Mouse (Mus musculus): ENCODE results near the gene Opn1sw. TPM values are rescaled to one million over a fixed set of nuclear protein-coding genes. Genes with fewer than 3 reads are reported as not detected.

Opn1sw gene
- total RNA-seq (2014; fragmentation: Nextera tagmentation), result not detected in 2 replicates
- total RNA-seq (2017), result 0.27 TPM in 1 of 2 replicates, not detected in the other
- not detected in 2 replicates for polyA plus RNA-seq (2012)

GRCm38 (mm10) chr6:29388052-29388518 is at the start of gene Opn1sw:
Gene Opn1sw (minus strand): TSS chr6:29388468.
- H3K36me3 ChIP-seq (replicated peaks), result no peaks in the 10 kb centered on the region
- DNase-seq (ENCODE audit: low spot score) (peak; percentile 42), ATAC-seq (ENCODE audit: extremely low read depth, insufficient number of reproducible peaks, low FRiP score, poor library complexity, severe bottlenecking) (no peak)
- TF ChIP-seq GATA1 (IDR thresholded peaks at IDR 0.05; ENCODE audit: borderline replicate concordance, low read length), result no peak
- TF ChIP-seq POLR2AphosphoS5 (IDR thresholded peaks at IDR 0.05; ENCODE audit: insufficient replicate concordance, low read depth, low read length), result no peak
- TF ChIP-seq CTCF (IDR thresholded peaks at IDR 0.05; ENCODE audit: low read depth, low read length), result no peak
- no peak for TF ChIP-seq TAL1 (conservative IDR thresholded peaks at IDR 0.05; ENCODE audit: low read depth, low read length)
- no peak for TF ChIP-seq GATA2 (IDR thresholded peaks at IDR 0.05; ENCODE audit: borderline replicate concordance, low read depth, low read length)
- H3K27me3 ChIP-seq (ENCODE audit: insufficient read depth, low read length), result peaks cover 31% of the 10 kb centered on the region
- H3K4me3 ChIP-seq (ENCODE audit: low read depth, low read length), result peak within 1 kb of the TSS; percentile 46; the same call in 1 of the 2 replicates
- H3K9me3 ChIP-seq (replicated peaks), result no peaks in the 10 kb centered on the region
- H3K4me1 ChIP-seq (ENCODE audit: insufficient read depth, low read depth, low read length), result peaks cover 22% of the 10 kb centered on the region

DNA sequence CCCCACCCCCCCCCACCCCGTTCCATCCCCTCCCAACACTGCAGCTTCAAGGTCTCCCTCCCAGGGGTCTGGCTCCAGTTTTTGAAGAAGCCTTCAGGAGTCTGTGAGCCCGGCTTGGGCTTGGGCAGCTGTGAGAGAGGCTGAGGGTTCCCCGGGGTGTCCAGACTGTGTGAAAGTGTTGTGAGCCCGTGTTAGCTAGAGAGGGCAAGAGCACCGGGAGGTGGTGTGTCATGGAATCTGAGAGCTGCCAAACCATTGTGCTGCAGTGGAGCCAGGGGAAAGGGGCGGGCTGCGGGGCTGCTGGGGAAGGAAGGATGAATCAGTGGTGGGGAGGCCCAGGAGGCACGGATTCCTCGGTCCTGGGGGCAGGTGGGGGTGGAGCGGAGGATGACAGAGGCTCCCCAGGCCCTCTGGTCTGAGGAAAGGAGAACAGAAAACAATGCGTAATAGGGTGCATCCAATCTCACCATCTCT is 48.2 kb upstream of the Opn1sw start:
- peaks cover 5% of the 10 kb centered on the region for H3K9me3 ChIP-seq (replicated peaks)
- no peak for TF ChIP-seq GATA1 (IDR thresholded peaks at IDR 0.05; ENCODE audit: borderline replicate concordance, low read length)
- no peak for TF ChIP-seq GATA2 (IDR thresholded peaks at IDR 0.05; ENCODE audit: borderline replicate concordance, low read depth, low read length)
- no peak for TF ChIP-seq POLR2AphosphoS5 (IDR thresholded peaks at IDR 0.05; ENCODE audit: insufficient replicate concordance, low read depth, low read length)
- no peak for TF ChIP-seq TAL1 (conservative IDR thresholded peaks at IDR 0.05; ENCODE audit: low read depth, low read length)
- no peak for TF ChIP-seq CTCF (IDR thresholded peaks at IDR 0.05; ENCODE audit: low read depth, low read length)
- H3K27me3 ChIP-seq (ENCODE audit: insufficient read depth, low read length), result peaks cover 78% of the 10 kb centered on the region
- no peak overlapping the region; the same call in 1 of the 2 replicates for H3K4me3 ChIP-seq (ENCODE audit: low read depth, low read length)
- no peaks in the 10 kb centered on the region for H3K36me3 ChIP-seq (replicated peaks)
- peaks cover 68% of the 10 kb centered on the region for H3K4me1 ChIP-seq (ENCODE audit: insufficient read depth, low read depth, low read length)
- ATAC-seq (ENCODE audit: extremely low read depth, insufficient number of reproducible peaks, low FRiP score, poor library complexity, severe bottlenecking) (no peak), DNase-seq (ENCODE audit: low spot score) (no peak)

GRCm38 (mm10) chr6:29435940-29436451 is 47.7 kb upstream of the Opn1sw start:
- DNase-seq (ENCODE audit: low spot score), result peak; percentile 55
- H3K9me3 ChIP-seq (replicated peaks), result peaks cover 5% of the 10 kb centered on the region
- peaks cover 69% of the 10 kb centered on the region for H3K4me1 ChIP-seq (ENCODE audit: insufficient read depth, low read depth, low read length)
- ATAC-seq (ENCODE audit: extremely low read depth, insufficient number of reproducible peaks, low FRiP score, poor library complexity, severe bottlenecking), result no peak
- TF ChIP-seq TAL1 (conservative IDR thresholded peaks at IDR 0.05; ENCODE audit: low read depth, low read length) (no peak), GATA2 (IDR thresholded peaks at IDR 0.05; ENCODE audit: borderline replicate concordance, low read depth, low read length) (no peak), CTCF (IDR thresholded peaks at IDR 0.05; ENCODE audit: low read depth, low read length) (no peak), GATA1 (IDR thresholded peaks at IDR 0.05; ENCODE audit: borderline replicate concordance, low read length) (no peak), POLR2AphosphoS5 (IDR thresholded peaks at IDR 0.05; ENCODE audit: insufficient replicate concordance, low read depth, low read length) (no peak)
- peaks cover 75% of the 10 kb centered on the region for H3K27me3 ChIP-seq (ENCODE audit: insufficient read depth, low read length)
- no peaks in the 10 kb centered on the region for H3K36me3 ChIP-seq (replicated peaks)
- peak overlapping the region; percentile 55; the same call in 1 of the 2 replicates for H3K4me3 ChIP-seq (ENCODE audit: low read depth, low read length)

DNA sequence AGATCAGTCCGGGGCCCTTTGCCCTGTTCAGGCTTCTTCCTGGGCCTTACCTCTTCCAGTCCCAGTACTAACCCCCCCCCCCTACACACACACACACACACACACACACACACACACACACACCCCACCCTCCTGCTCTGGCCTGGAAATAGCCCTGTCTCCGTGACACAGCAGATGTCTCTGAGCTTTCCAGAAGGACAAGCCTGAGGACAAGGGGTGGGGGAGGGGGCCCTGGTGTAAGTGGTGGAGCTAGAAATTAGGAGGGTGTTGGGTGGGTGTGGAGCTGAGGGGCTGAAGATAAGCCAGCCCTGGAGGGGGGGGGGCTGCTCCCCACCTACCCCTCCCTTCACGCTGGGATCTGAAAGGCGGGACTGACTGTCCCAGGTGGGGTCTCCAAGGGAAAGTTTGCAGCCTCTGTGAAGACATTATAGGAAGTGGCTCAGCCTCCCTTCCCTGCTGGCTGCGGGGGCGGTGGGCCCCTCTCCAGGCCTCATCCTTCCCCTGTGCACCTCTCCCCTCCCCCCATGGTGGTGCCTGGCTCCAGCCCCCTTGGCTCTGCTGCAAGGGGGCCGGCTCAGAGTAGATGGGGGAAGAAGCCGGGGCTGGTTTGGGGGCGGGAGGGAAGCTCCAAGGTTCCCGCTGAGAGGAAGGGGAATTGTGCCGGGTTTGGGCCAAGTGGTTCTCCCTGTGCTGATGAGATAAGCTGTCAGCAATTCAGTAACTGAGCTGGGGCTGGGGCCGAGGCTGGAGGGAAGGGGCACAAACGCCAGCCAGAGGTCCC is 46.8 kb upstream of the Opn1sw start:
- no peak for TF ChIP-seq GATA1 (IDR thresholded peaks at IDR 0.05; ENCODE audit: borderline replicate concordance, low read length)
- no peaks in the 10 kb centered on the region for H3K36me3 ChIP-seq (replicated peaks)
- peaks cover 71% of the 10 kb centered on the region for H3K4me1 ChIP-seq (ENCODE audit: insufficient read depth, low read depth, low read length)
- ATAC-seq (ENCODE audit: extremely low read depth, insufficient number of reproducible peaks, low FRiP score, poor library complexity, severe bottlenecking) (peak; percentile 60; the same call in 1 of the 2 replicates), DNase-seq (ENCODE audit: low spot score) (peak; percentile 78)
- H3K4me3 ChIP-seq (ENCODE audit: low read depth, low read length), result peak overlapping the region; percentile 55; the same call in 1 of the 2 replicates
- H3K27me3 ChIP-seq (ENCODE audit: insufficient read depth, low read length), result peaks cover 74% of the 10 kb centered on the region
- H3K9me3 ChIP-seq (replicated peaks), result peaks cover 5% of the 10 kb centered on the region

- TF ChIP-seq GATA1 (IDR thresholded peaks at IDR 0.05; ENCODE audit: borderline replicate concordance, low read length), result no peak
- TF ChIP-seq CTCF (IDR thresholded peaks at IDR 0.05; ENCODE audit: low read depth, low read length), result no peak
- TF ChIP-seq GATA2 (IDR thresholded peaks at IDR 0.05; ENCODE audit: borderline replicate concordance, low read depth, low read length), result no peak
- Histone ChIP-seq H3K36me3 (replicated peaks) (no peaks in the 10 kb centered on the region), H3K4me3 (ENCODE audit: low read depth, low read length) (peak overlapping the region; percentile 45; the same call in 1 of the 2 replicates), H3K27me3 (ENCODE audit: insufficient read depth, low read length) (peaks cover 65% of the 10 kb centered on the region), H3K9me3 (replicated peaks) (peaks cover 5% of the 10 kb centered on the region), H3K4me1 (ENCODE audit: insufficient read depth, low read depth, low read length) (peaks cover 72% of the 10 kb centered on the region)
- ATAC-seq (ENCODE audit: extremely low read depth, insufficient number of reproducible peaks, low FRiP score, poor library complexity, severe bottlenecking) (no peak), DNase-seq (ENCODE audit: low spot score) (no peak)
Measured at GRCm38 (mm10) chr6:29433804-29434795, 45.8 kb upstream of the Opn1sw start.
